Mouse (Mus musculus) small intestine, adult 2 months (tissue): Measurements from ENCODE around the gene Fyn.

ENCODE experiments used
- CTCF ChIP-seq: fragments of 200-500 bp; IDR thresholded peaks from 2 replicates; pipeline ENCODE4 v1.5.1; 2012; ENCODE audit warnings: low read depth, mild to moderate bottlenecking, control low read depth, inconsistent platforms, low read length, moderate library complexity, mixed read lengths; ENCODE audit not compliant: insufficient replicate concordance, insufficient read length; ENCODE audit errors: extremely low read depth
- POLR2A ChIP-seq: fragments of 200-500 bp; IDR thresholded peaks from 2 replicates; pipeline ENCODE4 v1.6.1; 2012; ENCODE audit warnings: low read depth, mild to moderate bottlenecking, control low read depth, inconsistent platforms, low read length, moderate library complexity

DNA sequence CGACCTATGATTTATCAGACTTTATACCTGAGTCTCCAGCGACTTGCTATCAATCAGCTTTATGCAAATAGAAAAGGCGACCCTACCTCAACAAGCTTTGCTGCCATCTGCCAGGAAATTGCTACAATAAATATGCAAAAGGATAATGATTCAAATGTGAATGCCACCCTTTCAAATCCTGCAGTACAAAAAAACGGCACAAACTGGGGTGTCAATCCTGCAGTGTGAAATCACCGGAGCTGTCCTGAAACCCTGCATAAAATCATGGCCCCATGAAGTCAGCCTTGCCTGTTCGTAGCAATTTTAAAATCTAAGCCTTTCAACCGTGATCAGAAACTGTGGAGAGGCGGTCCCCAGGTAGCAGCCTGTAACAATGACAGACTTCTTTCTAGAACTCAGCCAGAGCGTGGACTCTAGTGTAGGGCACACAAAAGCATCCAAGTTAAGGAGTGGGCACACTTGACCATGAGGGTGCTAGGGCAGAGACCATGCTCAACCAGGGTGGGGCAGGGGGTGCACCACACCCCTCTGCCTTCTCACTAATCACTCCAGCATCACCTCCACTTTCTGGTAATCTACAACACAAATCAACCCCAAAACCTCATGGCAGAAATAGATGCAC lies 203.5 kb downstream of the Fyn start:
- TF ChIP-seq CTCF = no peak
- no peak for TF ChIP-seq POLR2A
